In the genomic region with DNA sequence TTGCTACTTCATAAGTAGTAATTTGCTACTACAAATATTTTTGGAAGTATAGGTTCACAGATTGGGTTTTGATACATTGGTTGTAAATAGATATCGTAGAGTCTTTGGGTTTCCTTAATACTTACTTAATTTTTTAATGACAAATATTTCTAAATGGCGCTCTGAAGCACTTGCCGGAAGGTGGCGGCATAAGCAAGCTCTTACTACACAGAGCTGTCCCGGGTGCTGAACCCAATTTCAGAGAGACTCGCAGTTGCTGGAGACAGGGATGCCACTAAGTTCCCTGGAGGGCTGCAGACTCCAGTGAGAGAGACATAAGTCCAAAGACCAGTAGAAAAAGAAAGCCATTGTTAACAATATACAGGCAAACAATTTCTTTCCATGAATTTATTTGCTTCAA, we compare ENCODE assay signal across 9 mouse cellular contexts. TPM values are rescaled to one million over a fixed set of nuclear protein-coding genes. Genes with fewer than 3 reads are reported as not detected.
DNase-seq lines count a peak whose midpoint lies in the region; ATAC-seq lines count a peak whose summit lies in the region.
"Had no signal": no experiment of that assay in that cellular context is flagged by ENCODE, and none has a peak within 500 bp of the region (broad histone marks: within the 10 kb centered on the region; RNA-seq: fewer than 3 reads in every experiment).

No protein-coding gene starts in this region.

- ATAC-seq in intestine, embryonic 14.5 days (replicated peaks; ENCODE audit: low FRiP score, low TSS enrichment, low read depth), result no peak
- ATAC-seq in intestine, embryonic 16.5 days, result no peak
- peak; percentile 47; the same call in 1 of the 2 replicates for ATAC-seq in hindbrain, embryonic 14.5 days (ENCODE audit: low FRiP score)

- H3K9me3 ChIP-seq in intestine, embryonic 14.5 days (ENCODE audit: control insufficient read depth, low read length), result no peaks in the 10 kb centered on the region
- H3K9me3 ChIP-seq in intestine, embryonic 16.5 days (ENCODE audit: control insufficient read depth, low read length), result no peaks in the 10 kb centered on the region
- no peaks in the 10 kb centered on the region for H3K9me3 ChIP-seq in hindbrain, embryonic 14.5 days (ENCODE audit: control insufficient read depth, low read length)

- DNase-seq in intestine, embryonic 14.5 days (ENCODE audit: low spot score), result peak; percentile 82
- peak; percentile 72 for DNase-seq in NIH3T3 (ENCODE audit: low read depth)
- peak; percentile 23 to 58 for DNase-seq in cerebellum, postnatal 25 days
- DNase-seq in hindbrain, embryonic 14.5 days (ENCODE audit: low spot score), result peak; percentile 81
- peak; percentile 32 to 39 for DNase-seq in left cerebral cortex, postnatal 36 days (ENCODE audit: low spot score in 2 of 2)
- peak; percentile 1 for DNase-seq in naive thymus-derived CD4-positive, alpha-beta T cell, adult 2 months (ENCODE audit: low read depth)
- peak; percentile 12 for DNase-seq in yolk sac, embryonic 10.5 days (ENCODE audit: low spot score)

- H3K4me2 ChIP-seq in intestine, embryonic 14.5 days (ENCODE audit: low read length), result no peak overlapping the region
- H3K4me2 ChIP-seq in intestine, embryonic 16.5 days (ENCODE audit: low read depth, low read length), result no peak overlapping the region
- no peak overlapping the region for H3K4me2 ChIP-seq in hindbrain, embryonic 14.5 days (replicated peaks)

- no peak overlapping the region for H3K9ac ChIP-seq in intestine, embryonic 14.5 days (ENCODE audit: low read length)
- no peak overlapping the region for H3K9ac ChIP-seq in intestine, embryonic 16.5 days (ENCODE audit: low read depth, low read length)
- H3K9ac ChIP-seq in hindbrain, embryonic 14.5 days, result no peak overlapping the region

- H3K4me1 ChIP-seq in intestine, embryonic 14.5 days (replicated peaks; ENCODE audit: control insufficient read depth, insufficient read depth, low read length), result no peaks in the 10 kb centered on the region
- no peaks in the 10 kb centered on the region for H3K4me1 ChIP-seq in intestine, embryonic 16.5 days (ENCODE audit: control insufficient read depth, insufficient read depth, low read length)
- H3K4me1 ChIP-seq in hindbrain, embryonic 14.5 days (replicated peaks; ENCODE audit: control insufficient read depth, insufficient read depth, low read length), result no peaks in the 10 kb centered on the region

- peaks cover 48% of the 10 kb centered on the region for H3K27me3 ChIP-seq in intestine, embryonic 14.5 days (replicated peaks; ENCODE audit: control insufficient read depth, insufficient read depth, low read length)
- H3K27me3 ChIP-seq in intestine, embryonic 16.5 days (replicated peaks; ENCODE audit: control insufficient read depth, insufficient read depth, low read length), result peaks cover 25% of the 10 kb centered on the region
- peaks cover 41% of the 10 kb centered on the region for H3K27me3 ChIP-seq in hindbrain, embryonic 14.5 days (ENCODE audit: control insufficient read depth, insufficient read depth, low read length)

- 4% methylated on average over 6 of the region's 6 CpGs for WGBS in intestine, embryonic 14.5 days
- WGBS in intestine, embryonic 16.5 days, result 5% methylated on average over 6 of the region's 6 CpGs
- WGBS in hindbrain, embryonic 14.5 days, result 6% methylated on average over 6 of the region's 6 CpGs

- no peaks in the 10 kb centered on the region for H3K36me3 ChIP-seq in intestine, embryonic 14.5 days (ENCODE audit: control insufficient read depth, insufficient read depth, low read length)
- no peaks in the 10 kb centered on the region for H3K36me3 ChIP-seq in intestine, embryonic 16.5 days (ENCODE audit: control insufficient read depth, insufficient read depth, low read length)
- H3K36me3 ChIP-seq in hindbrain, embryonic 14.5 days (replicated peaks; ENCODE audit: control insufficient read depth, insufficient read depth), result no peaks in the 10 kb centered on the region

- no peak overlapping the region for H3K4me3 ChIP-seq in intestine, embryonic 14.5 days (ENCODE audit: low read depth, low read length)
- H3K4me3 ChIP-seq in intestine, embryonic 16.5 days (ENCODE audit: low read length), result no peak overlapping the region
- no peak overlapping the region for H3K4me3 ChIP-seq in hindbrain, embryonic 14.5 days (replicated peaks; ENCODE audit: low read length)

- no peak overlapping the region for H3K27ac ChIP-seq in intestine, embryonic 14.5 days (ENCODE audit: low read depth)
- no peak overlapping the region for H3K27ac ChIP-seq in intestine, embryonic 16.5 days (ENCODE audit: low read length)
- no peak overlapping the region for H3K27ac ChIP-seq in hindbrain, embryonic 14.5 days

- intact Hi-C loops in left cerebral cortex, postnatal 36 days (cut with DNase I), result loop anchor here (2.0 to 5.0 kb wide), 3 partner anchors 840 to 1475 kb away; no protein-coding TSS in a partner anchor

RNA-seq across cellular contexts. Expression of gene Htr1a, which starts 0.9 kb away (rescaled TPM):
- 0.09 TPM in 1 of 2 replicates, not detected in the other for polyA plus RNA-seq in intestine, embryonic 14.5 days (2014; fragmentation: Nextera tagmentation; extraction: Ambion mirVana)
- polyA plus RNA-seq in intestine, embryonic 16.5 days (2015; fragmentation: Nextera tagmentation; extraction: Ambion mirVana), result not detected in 2 replicates
- 5.1 and 5.2 TPM in 2 replicates for polyA plus RNA-seq in hindbrain, embryonic 14.5 days (2014; fragmentation: Nextera tagmentation; extraction: Ambion mirVana)
- 10 to 100 TPM; 12.7 to 15.2 TPM for total RNA-seq in left cerebral cortex, postnatal 36 days (2021)
- total RNA-seq: neutrophil, adult 5-6 weeks had no signal

Comparison
In these comparisons a context has a peak if more than half of its experiments do, and no peak if none do; other contexts are left out.
1. DNase-seq: peak in every context shown above with its lines; median percentile 82 in intestine, embryonic 14.5 days; 81 in hindbrain, embryonic 14.5 days; 72 in NIH3T3; 40 in cerebellum, postnatal 25 days; 36 in left cerebral cortex, postnatal 36 days; 12 in yolk sac, embryonic 10.5 days; 1 in naive thymus-derived CD4-positive, alpha-beta T cell, adult 2 months.